Comparison of ENCODE assay signal across 20 mouse cellular contexts in the genomic region with DNA sequence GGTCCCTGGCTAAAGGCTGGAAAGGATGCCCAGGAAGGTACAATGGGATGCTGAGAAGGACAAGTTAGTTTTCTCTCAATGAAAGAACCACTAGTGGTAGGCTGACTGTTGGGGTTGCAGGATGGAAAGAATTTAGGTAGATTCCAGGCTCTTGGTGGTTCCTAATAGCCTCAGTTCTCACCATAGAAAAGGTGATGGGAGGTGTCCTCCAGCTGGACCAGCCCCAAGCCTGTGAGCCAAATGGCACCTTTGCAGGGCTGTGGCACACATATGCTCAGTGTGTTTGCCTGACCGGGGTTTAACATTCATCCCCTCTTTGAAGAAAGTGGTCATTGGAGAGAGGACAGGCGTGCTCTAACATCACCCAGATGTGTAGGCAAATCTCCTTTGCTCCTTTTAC. TPM values are rescaled to one million over a fixed set of nuclear protein-coding genes. Genes with fewer than 3 reads are reported as not detected.
DNase-seq lines count a peak whose midpoint lies in the region; ATAC-seq and TF ChIP-seq lines count a peak whose summit lies in the region.
"Had no signal": no experiment of that assay in that cellular context is flagged by ENCODE, and none has a peak within 500 bp of the region (broad histone marks: within the 10 kb centered on the region; RNA-seq: fewer than 3 reads in every experiment).

No protein-coding gene starts in this region.

- ATAC-seq in forebrain, embryonic 13.5 days, result no peak
- ATAC-seq in neural tube, embryonic 15.5 days (ENCODE audit: low FRiP score), result no peak
- ATAC-seq: forebrain, embryonic 16.5 days; intestine, embryonic 15.5 days had no signal

- no peak overlapping the region for H3K9ac ChIP-seq in forebrain, embryonic 13.5 days
- H3K9ac ChIP-seq in neural tube, embryonic 15.5 days (replicated peaks), result no peak overlapping the region
- H3K9ac ChIP-seq: embryonic facial prominence, embryonic 15.5 days; heart, embryonic 12.5 days; hindbrain, embryonic 14.5 days; intestine, embryonic 15.5 days had no signal

- 82% methylated on average over 2 of the region's 2 CpGs for WGBS in forebrain, embryonic 10.5 days
- 87% methylated on average over 2 of the region's 2 CpGs for WGBS in forebrain, embryonic 13.5 days
- WGBS in thymus, adult 2 months, result 90% methylated on average over 2 of the region's 2 CpGs
- WGBS in neural tube, embryonic 15.5 days, result 93% methylated on average over 2 of the region's 2 CpGs

- no peak for TF ChIP-seq CTCF in thymus, adult 2 months (IDR thresholded peaks at IDR 0.05; ENCODE audit: borderline replicate concordance, control insufficient read depth, extremely low read depth, insufficient read depth, low read length, poor library complexity)

- H3K4me2 ChIP-seq in forebrain, embryonic 13.5 days, result no peak overlapping the region
- no peak overlapping the region for H3K4me2 ChIP-seq in neural tube, embryonic 15.5 days
- H3K4me2 ChIP-seq: embryonic facial prominence, embryonic 15.5 days; heart, embryonic 12.5 days; hindbrain, embryonic 14.5 days; intestine, embryonic 15.5 days had no signal

- H3K4me1 ChIP-seq in forebrain, embryonic 10.5 days, result peaks cover 40% of the 10 kb centered on the region
- H3K4me1 ChIP-seq in forebrain, embryonic 13.5 days, result peaks cover 22% of the 10 kb centered on the region
- 0 out of 2 replicates have a peak, but pooled peaks cover 3% of the 10 kb centered on the region for H3K4me1 ChIP-seq in thymus, adult 2 months (replicated peaks; ENCODE audit: control insufficient read depth, insufficient read depth, low read length)
- peaks cover 16% of the 10 kb centered on the region for H3K4me1 ChIP-seq in neural tube, embryonic 15.5 days
- H3K4me1 ChIP-seq: heart, embryonic 12.5 days had no signal

- H3K9me3 ChIP-seq in forebrain, embryonic 10.5 days, result no peaks in the 10 kb centered on the region
- H3K9me3 ChIP-seq in forebrain, embryonic 13.5 days (replicated peaks), result no peaks in the 10 kb centered on the region
- no peaks in the 10 kb centered on the region for H3K9me3 ChIP-seq in neural tube, embryonic 15.5 days (replicated peaks)
- H3K9me3 ChIP-seq: embryonic facial prominence, embryonic 15.5 days; heart, embryonic 12.5 days; hindbrain, embryonic 10.5 days; intestine, embryonic 15.5 days had no signal

- no peaks in the 10 kb centered on the region for H3K36me3 ChIP-seq in forebrain, embryonic 10.5 days (replicated peaks)
- 0 out of 2 replicates have a peak, but pooled peaks cover 3% of the 10 kb centered on the region for H3K36me3 ChIP-seq in forebrain, embryonic 13.5 days (ENCODE audit: poor library complexity, severe bottlenecking)
- no peaks in the 10 kb centered on the region for H3K36me3 ChIP-seq in thymus, adult 2 months (ENCODE audit: control insufficient read depth, insufficient read depth, low read length)
- H3K36me3 ChIP-seq in neural tube, embryonic 15.5 days, result no peaks in the 10 kb centered on the region
- H3K36me3 ChIP-seq: embryonic facial prominence, embryonic 15.5 days; heart, embryonic 12.5 days; hindbrain, embryonic 10.5 days; intestine, embryonic 15.5 days had no signal

- no peak for DNase-seq in forebrain, embryonic 10.5 days (ENCODE audit: extremely low spot score, low spot score)
- DNase-seq in cerebellum, adult 11 months, result peak; percentile 67
- peak; percentile 68 for DNase-seq in cerebellum, adult 8-10 months
- DNase-seq in cerebellum, postnatal 14 days, result peak; percentile 80 to 83
- no peak for DNase-seq in thymus, adult 2 months
- DNase-seq in frontal cortex, postnatal 25 days (ENCODE audit: low spot score in 2 of 2), result no peak
- DNase-seq: adrenal gland, postnatal 10 days; gastrocnemius, postnatal 14 days; heart, adult 2 months; kidney, adult 18-20 months had no signal

- H3K27me3 ChIP-seq in forebrain, embryonic 10.5 days (ENCODE audit: poor library complexity, severe bottlenecking), result no peaks in the 10 kb centered on the region
- H3K27me3 ChIP-seq in forebrain, embryonic 13.5 days, result no peaks in the 10 kb centered on the region
- no peaks in the 10 kb centered on the region for H3K27me3 ChIP-seq in thymus, adult 2 months (ENCODE audit: control insufficient read depth, insufficient read depth, low read length)
- no peaks in the 10 kb centered on the region for H3K27me3 ChIP-seq in neural tube, embryonic 15.5 days (replicated peaks)
- H3K27me3 ChIP-seq: embryonic facial prominence, embryonic 15.5 days; intestine, embryonic 15.5 days had no signal

- H3K4me3 ChIP-seq in forebrain, embryonic 10.5 days, result no peak overlapping the region
- H3K4me3 ChIP-seq in forebrain, embryonic 13.5 days, result no peak overlapping the region
- H3K4me3 ChIP-seq in thymus, adult 2 months (ENCODE audit: control insufficient read depth, insufficient read depth, low read length), result no peak overlapping the region
- H3K4me3 ChIP-seq in neural tube, embryonic 15.5 days (replicated peaks), result no peak overlapping the region
- H3K4me3 ChIP-seq: embryonic facial prominence, embryonic 15.5 days; erythroblast, embryonic 14.5 days; heart, adult 2 months; heart, embryonic 12.5 days; hindbrain, embryonic 10.5 days; intestine, embryonic 15.5 days had no signal

- TF ChIP-seq POLR2A in thymus, adult 2 months (IDR thresholded peaks at IDR 0.05; ENCODE audit: control insufficient read depth, extremely low read depth, insufficient read depth, low read length, poor library complexity), result no peak

- H3K27ac ChIP-seq in forebrain, embryonic 10.5 days, result 0 out of 2 replicates have a peak overlapping the region, but pooled peaks have one; percentile 35
- H3K27ac ChIP-seq in forebrain, embryonic 13.5 days, result no peak overlapping the region
- no peak overlapping the region for H3K27ac ChIP-seq in thymus, adult 2 months (ENCODE audit: control insufficient read depth, insufficient read depth, low read length)
- H3K27ac ChIP-seq in neural tube, embryonic 15.5 days (replicated peaks), result no peak overlapping the region
- H3K27ac ChIP-seq: embryonic facial prominence, embryonic 15.5 days; heart, adult 2 months; hindbrain, embryonic 14.5 days; intestine, embryonic 15.5 days had no signal

RNA-seq across cellular contexts. Expression of a gene that starts 28.2 kb away (rescaled TPM):
- 9.1 and 9.6 TPM in 2 replicates for polyA plus RNA-seq in forebrain, embryonic 10.5 days (2016; fragmentation: Nextera tagmentation; extraction: Ambion mirVana)
- polyA plus RNA-seq in forebrain, embryonic 13.5 days (2015; fragmentation: Nextera tagmentation; extraction: Ambion mirVana), result 14.6 and 17.7 TPM in 2 replicates
- polyA plus RNA-seq in thymus, adult 2 months (2012; rRNA removed), result 0.11 and 0.20 TPM in 2 replicates
- 11.2 and 13.4 TPM in 2 replicates for polyA plus RNA-seq in neural tube, embryonic 15.5 days (2015; fragmentation: Nextera tagmentation; extraction: Ambion mirVana)
- polyA plus RNA-seq: erythroblast, embryonic 14.5 days; gonadal fat pad, adult 2 months had no signal

RNA-seq across cellular contexts. Expression of a gene that starts 59.1 kb away (rescaled TPM):
- 26.2 and 31.0 TPM in 2 replicates for polyA plus RNA-seq in forebrain, embryonic 10.5 days (2016; fragmentation: Nextera tagmentation; extraction: Ambion mirVana)
- 38.5 and 43.7 TPM in 2 replicates for polyA plus RNA-seq in forebrain, embryonic 13.5 days (2015; fragmentation: Nextera tagmentation; extraction: Ambion mirVana)
- 2.8 and 3.1 TPM in 2 replicates for polyA plus RNA-seq in thymus, adult 2 months (2012; rRNA removed)
- polyA plus RNA-seq in neural tube, embryonic 15.5 days (2015; fragmentation: Nextera tagmentation; extraction: Ambion mirVana), result 11.3 and 14.3 TPM in 2 replicates
- polyA plus RNA-seq: erythroblast, embryonic 14.5 days had no signal

Comparison
In these comparisons a context has a peak if more than half of its experiments do, and no peak if none do; other contexts are left out.
1. DNase-seq: peak in cerebellum, adult 11 months (single experiment), cerebellum, adult 8-10 months (single experiment) and cerebellum, postnatal 14 days (2 of 2); none in forebrain, embryonic 10.5 days (single experiment), thymus, adult 2 months (single experiment) and frontal cortex, postnatal 25 days (0 of 2).